In the genomic region with DNA sequence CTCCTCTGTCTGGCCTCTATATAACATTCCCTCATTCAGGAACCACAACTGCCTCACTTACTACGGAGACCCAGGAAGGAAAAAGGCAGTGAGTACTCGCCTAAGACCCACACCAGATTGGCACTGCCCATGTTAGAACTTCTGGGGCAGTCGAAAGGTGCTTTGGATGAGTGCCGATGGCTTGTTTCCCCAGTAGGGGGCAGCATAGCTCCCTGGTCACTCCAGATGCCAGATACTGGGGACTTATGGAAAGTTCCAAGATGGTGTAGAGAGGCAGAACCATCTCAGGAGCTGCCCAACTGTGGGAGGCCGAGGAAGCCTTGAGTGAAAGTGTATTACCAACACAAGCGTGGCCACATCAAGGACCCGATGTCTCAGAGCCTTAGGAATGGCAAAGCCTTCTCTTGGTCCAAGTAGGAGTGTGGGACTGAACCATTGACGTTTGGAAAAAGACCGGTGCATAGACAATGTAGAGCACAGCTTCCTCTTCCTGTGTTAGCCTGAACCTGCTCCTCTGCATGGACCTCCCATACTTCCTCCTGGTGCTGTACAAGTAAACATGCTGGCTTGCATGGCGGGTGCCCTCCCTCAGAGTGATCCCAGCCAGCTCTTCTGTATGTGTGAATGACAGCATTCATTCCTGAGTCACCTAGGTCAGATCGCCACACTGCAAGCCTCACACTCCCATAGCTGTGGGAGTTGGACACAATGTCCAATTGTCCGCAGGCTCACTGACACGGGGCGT, we compare ENCODE assay signal across 10 mouse cellular contexts.
DNase-seq lines count a peak whose midpoint lies in the region; ATAC-seq and TF ChIP-seq lines count a peak whose summit lies in the region.
"Had no signal": no experiment of that assay in that cellular context is flagged by ENCODE, and none has a peak within 500 bp of the region (broad histone marks: within the 10 kb centered on the region; RNA-seq: fewer than 3 reads in every experiment).

No protein-coding gene starts in this region.

- H3K79me2 ChIP-seq in liver, adult 2 months (ENCODE audit: control insufficient read depth, insufficient read depth, low read length), result no peaks in the 10 kb centered on the region

- no peak overlapping the region for H3K4me2 ChIP-seq in forebrain, embryonic 11.5 days (ENCODE audit: low read depth, low read length, severe bottlenecking)
- no peak overlapping the region for H3K4me2 ChIP-seq in forebrain, embryonic 12.5 days

- 69% methylated on average over 14 of the region's 14 CpGs for WGBS in forebrain, embryonic 11.5 days
- 64% methylated on average over 14 of the region's 14 CpGs for WGBS in forebrain, embryonic 12.5 days
- WGBS in thymus, adult 2 months, result 84% methylated on average over 14 of the region's 14 CpGs
- 75% methylated on average over 14 of the region's 14 CpGs for WGBS in liver, adult 2 months

- peak; percentile 62 for DNase-seq in forebrain, embryonic 11.5 days (ENCODE audit: low spot score)
- DNase-seq in thymus, adult 2 months, result no peak
- no peak for DNase-seq in thymus, postnatal 14 days
- peak; percentile 8 for DNase-seq in liver, adult 2 months (ENCODE audit: extremely low read depth, low read depth, low spot score)
- peak; percentile 48 for DNase-seq in testis, postnatal 14 days (ENCODE audit: low spot score)
- DNase-seq in urinary bladder, postnatal 14 days (ENCODE audit: low spot score), result no peak
- no peak for DNase-seq in layer of hippocampus, adult 8-10 months (ENCODE audit: low spot score in 2 of 2)
- DNase-seq: layer of hippocampus, postnatal 36 days had no signal

- H3K9ac ChIP-seq in forebrain, embryonic 11.5 days (ENCODE audit: low read length), result no peak overlapping the region
- no peak overlapping the region for H3K9ac ChIP-seq in forebrain, embryonic 12.5 days
- H3K9ac ChIP-seq in liver, adult 2 months (ENCODE audit: low read depth, low read length), result no peak overlapping the region

- H3K4me1 ChIP-seq in forebrain, embryonic 11.5 days (replicated peaks; ENCODE audit: control insufficient read depth, insufficient read depth, low read length), result 0 out of 2 replicates have a peak, but pooled peaks cover 4% of the 10 kb centered on the region
- H3K4me1 ChIP-seq in forebrain, embryonic 12.5 days, result peaks cover 9% of the 10 kb centered on the region
- H3K4me1 ChIP-seq in thymus, adult 2 months (replicated peaks; ENCODE audit: control insufficient read depth, insufficient read depth, low read length), result peaks cover 3% of the 10 kb centered on the region; the same call in 1 of the 2 replicates
- H3K4me1 ChIP-seq in liver, adult 2 months (ENCODE audit: control insufficient read depth, insufficient read depth, low read length), result no peaks in the 10 kb centered on the region

- H3K4me3 ChIP-seq in forebrain, embryonic 11.5 days (ENCODE audit: low read depth, low read length), result no peak overlapping the region
- H3K4me3 ChIP-seq in forebrain, embryonic 12.5 days (replicated peaks), result no peak overlapping the region
- H3K4me3 ChIP-seq in thymus, adult 2 months (ENCODE audit: control insufficient read depth, insufficient read depth, low read length), result no peak overlapping the region
- H3K4me3 ChIP-seq in liver, adult 2 months (ENCODE audit: insufficient read depth, low read depth, low read length), result no peak overlapping the region
- H3K4me3 ChIP-seq: heart, embryonic 10.5 days had no signal

- peaks cover 34% of the 10 kb centered on the region for H3K27me3 ChIP-seq in forebrain, embryonic 11.5 days (ENCODE audit: control insufficient read depth, insufficient read depth, low read length)
- H3K27me3 ChIP-seq in forebrain, embryonic 12.5 days, result peaks cover 74% of the 10 kb centered on the region
- peaks cover 5% of the 10 kb centered on the region; the same call in 1 of the 2 replicates for H3K27me3 ChIP-seq in thymus, adult 2 months (ENCODE audit: control insufficient read depth, insufficient read depth, low read length)
- H3K27me3 ChIP-seq in liver, adult 2 months (ENCODE audit: control insufficient read depth, insufficient read depth, low read length), result peaks cover 11% of the 10 kb centered on the region

- H3K36me3 ChIP-seq in forebrain, embryonic 11.5 days (ENCODE audit: control insufficient read depth, insufficient read depth, low read length), result no peaks in the 10 kb centered on the region
- H3K36me3 ChIP-seq in forebrain, embryonic 12.5 days (replicated peaks), result no peaks in the 10 kb centered on the region
- no peaks in the 10 kb centered on the region for H3K36me3 ChIP-seq in thymus, adult 2 months (ENCODE audit: control insufficient read depth, insufficient read depth, low read length)
- no peaks in the 10 kb centered on the region for H3K36me3 ChIP-seq in liver, adult 2 months (ENCODE audit: control insufficient read depth, insufficient read depth, low read length)
- H3K36me3 ChIP-seq: heart, embryonic 10.5 days had no signal

- no peak for ATAC-seq in forebrain, embryonic 11.5 days (replicated peaks; ENCODE audit: low FRiP score)
- no peak for ATAC-seq in forebrain, embryonic 12.5 days (ENCODE audit: low FRiP score)

- peak; percentile 47; the same call in 1 of the 2 replicates for TF ChIP-seq CTCF in thymus, adult 2 months (IDR thresholded peaks at IDR 0.05; ENCODE audit: borderline replicate concordance, control insufficient read depth, extremely low read depth, insufficient read depth, low read length, poor library complexity)
- TF ChIP-seq CTCF in liver, adult 2 months (IDR thresholded peaks at IDR 0.05; ENCODE audit: low read depth, low read length), result peak; percentile 39

- no peak overlapping the region for H3K27ac ChIP-seq in forebrain, embryonic 11.5 days (ENCODE audit: low read depth, low read length)
- no peak overlapping the region for H3K27ac ChIP-seq in forebrain, embryonic 12.5 days
- no peak overlapping the region for H3K27ac ChIP-seq in thymus, adult 2 months (ENCODE audit: control insufficient read depth, insufficient read depth, low read length)
- H3K27ac ChIP-seq in liver, adult 2 months (replicated peaks; ENCODE audit: insufficient read depth, low read depth, low read length), result no peak overlapping the region
- H3K27ac ChIP-seq: heart, embryonic 10.5 days had no signal

- TF ChIP-seq POLR2A in thymus, adult 2 months (IDR thresholded peaks at IDR 0.05; ENCODE audit: control insufficient read depth, extremely low read depth, insufficient read depth, low read length, poor library complexity), result no peak
- TF ChIP-seq POLR2A in liver, adult 2 months (IDR thresholded peaks at IDR 0.05; ENCODE audit: extremely low read depth, insufficient read depth, low read length), result no peak

- H3K9me3 ChIP-seq in forebrain, embryonic 11.5 days (ENCODE audit: control insufficient read depth, low read length), result no peaks in the 10 kb centered on the region
- no peaks in the 10 kb centered on the region for H3K9me3 ChIP-seq in forebrain, embryonic 12.5 days
- H3K9me3 ChIP-seq: heart, embryonic 10.5 days had no signal

Comparison
In these comparisons a context has a peak if more than half of its experiments do, and no peak if none do; other contexts are left out.
1. DNase-seq: peak in forebrain, embryonic 11.5 days (single experiment), liver, adult 2 months (single experiment) and testis, postnatal 14 days (single experiment); none in thymus, adult 2 months (single experiment), thymus, postnatal 14 days (single experiment), urinary bladder, postnatal 14 days (single experiment) and layer of hippocampus, adult 8-10 months (0 of 2).